Mouse (Mus musculus) embryonic fibroblast, embryonic 13.5 days (primary cell): Measurements from ENCODE around the gene Ankrd13a.
"Not testable (repeated sequence)": the region's sequence is repeated elsewhere in the genome, so short reads cannot be mapped to it uniquely, and the experiment has no call there.

Experiments used
- CTCF ChIP-seq: IDR thresholded peaks from 2 replicates; pipeline ENCODE4 v1.5.1; 2011; ENCODE audit warnings: mild to moderate bottlenecking, control low read depth, low read length, moderate library complexity, borderline replicate concordance; ENCODE audit not compliant: insufficient read depth
- POLR2A ChIP-seq: IDR thresholded peaks from 2 replicates; pipeline ENCODE4 v1.6.1; 2011; ENCODE audit warnings: low read depth, mild to moderate bottlenecking, control low read depth, low read length, moderate library complexity

- not testable (repeated sequence) for TF ChIP-seq POLR2A, CTCF
Measured at GRCm38 (mm10) chr5:114842155-114842554, 67.7 kb downstream of the Ankrd13a start.
